Mouse (Mus musculus) midbrain, embryonic 10.5 days (tissue): ENCODE measurements around the gene 6030408B16Rik. TPM values are rescaled to one million over a fixed set of nuclear protein-coding genes. Genes with fewer than 3 reads are reported as not detected.
A peak's percentile ranks its signal among the peaks of the same experiment; 100 is the strongest.

Source experiments
- DNase-seq: peaks from one replicate; pipeline ENCODE4 v3.0.0-alpha.2; 2017; ENCODE audit warnings: low spot score
- H3K27ac ChIP-seq: fragments of 300-500 bp; sonication (generic); replicated peaks from 2 replicates; pipeline ENCODE4 v1.5.1; 2016; ENCODE audit warnings: mild to moderate bottlenecking
- H3K27me3 ChIP-seq: fragments of 300-500 bp; sonication (generic); 2 replicates; pipeline ENCODE4 v1.6.1; 2016; ENCODE audit warnings: low read depth, mild to moderate bottlenecking; ENCODE audit not compliant: poor library complexity, severe bottlenecking
- H3K36me3 ChIP-seq: fragments of 300-500 bp; sonication (generic); 2 replicates; pipeline ENCODE4 v1.6.1; 2016; ENCODE audit warnings: mild to moderate bottlenecking, moderate library complexity
- H3K4me1 ChIP-seq: fragments of 300-500 bp; sonication (generic); 2 replicates; pipeline ENCODE4 v1.6.1; 2016
- H3K4me3 ChIP-seq: fragments of 300-500 bp; sonication (generic); 2 replicates; pipeline ENCODE4 v1.5.1; 2016; ENCODE audit warnings: mild to moderate bottlenecking, moderate library complexity
- H3K9me3 ChIP-seq: fragments of 300-500 bp; sonication (generic); replicated peaks from 2 replicates; pipeline ENCODE4 v1.6.1; 2016; ENCODE audit warnings: mild to moderate bottlenecking
- WGBS: fragments of 180-500 bp; shearing (Covaris S2); methylation state at CpG from one replicate; pipeline ENCODE4 v1.1.7; 2016; 5-methylcytosine and 5-hydroxymethylcytosine counted together
- polyA plus RNA-seq: library from polyadenylated mRNA; unstranded; fragments of >200 nt; fragmentation: Nextera tagmentation; extraction: Ambion mirVana; gene quantifications from 2 replicates; pipeline ENCODE4 v1.2.1, GENCODE M21; 2016

6030408B16Rik gene
- polyA plus RNA-seq, 1 experiment from 2014 or later, result 0.06 TPM

- H3K27ac ChIP-seq, result no peak overlapping the region
- no peaks in the 10 kb centered on the region for H3K27me3 ChIP-seq
- H3K4me1 ChIP-seq, result peaks cover 12% of the 10 kb centered on the region
- DNase-seq, result no peak
- 58% methylated on average over 5 of the region's 5 CpGs for WGBS
- H3K9me3 ChIP-seq, result no peaks in the 10 kb centered on the region
- no peaks in the 10 kb centered on the region for H3K36me3 ChIP-seq
- H3K4me3 ChIP-seq, result no peak overlapping the region
These were observed 16.5 kb downstream of the 6030408B16Rik start for GRCm38 (mm10) chr15:101309493-101309892.

- Histone ChIP-seq H3K27ac (no peak overlapping the region), H3K9me3 (no peaks in the 10 kb centered on the region), H3K27me3 (no peaks in the 10 kb centered on the region), H3K4me3 (no peak overlapping the region), H3K4me1 (peaks cover 20% of the 10 kb centered on the region), H3K36me3 (no peaks in the 10 kb centered on the region)
- no peak for DNase-seq
- WGBS, result 74% methylated on average over 13 of the region's 15 CpGs
These were observed 18.2 kb downstream of the 6030408B16Rik start for GRCm38 (mm10) chr15:101311087-101311770.

GRCm38 (mm10) chr15:101312006-101312405 lies 19.0 kb downstream of the 6030408B16Rik start:
- 90% methylated on average over 6 of the region's 6 CpGs for WGBS
- Histone ChIP-seq H3K9me3 (no peaks in the 10 kb centered on the region), H3K4me1 (peaks cover 24% of the 10 kb centered on the region), H3K27me3 (0 out of 2 replicates have a peak, but pooled peaks cover 6% of the 10 kb centered on the region), H3K36me3 (no peaks in the 10 kb centered on the region), H3K4me3 (no peak overlapping the region), H3K27ac (no peak overlapping the region)
- DNase-seq, result no peak

DNA sequence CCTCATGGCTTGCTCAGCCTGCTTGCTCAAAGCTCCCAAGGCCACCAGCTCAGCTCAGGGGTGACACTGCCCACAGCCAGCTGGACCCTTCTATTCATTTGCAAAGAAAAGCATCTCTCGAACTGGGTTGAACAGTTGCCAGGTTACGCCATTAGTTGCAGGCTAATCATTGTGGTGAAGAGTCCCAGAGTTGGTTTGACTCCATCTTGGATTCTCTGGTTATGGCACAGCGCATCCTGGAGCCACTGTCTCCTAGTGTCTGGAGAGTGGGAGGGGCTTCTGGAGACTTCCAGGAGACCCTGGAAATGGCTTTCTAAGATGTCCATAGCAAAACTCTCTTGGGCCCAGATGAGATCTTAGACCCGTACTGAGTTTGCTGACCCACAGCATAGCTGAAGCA lies 22.4 kb downstream of the 6030408B16Rik start:
- Histone ChIP-seq H3K4me1 (peaks cover 15% of the 10 kb centered on the region), H3K27me3 (0 out of 2 replicates have a peak, but pooled peaks cover 12% of the 10 kb centered on the region), H3K36me3 (no peaks in the 10 kb centered on the region), H3K9me3 (no peaks in the 10 kb centered on the region), H3K27ac (no peak overlapping the region), H3K4me3 (no peak overlapping the region)
- DNase-seq, result no peak
- WGBS, result 90% methylated on average over 4 of the region's 4 CpGs

GRCm38 (mm10) chr15:101315832-101316231 lies 22.8 kb downstream of the 6030408B16Rik start:
- 5% methylated on average over 11 of the region's 11 CpGs for WGBS
- no peaks in the 10 kb centered on the region for H3K9me3 ChIP-seq
- peak; percentile 87 for DNase-seq
- 0 out of 2 replicates have a peak, but pooled peaks cover 12% of the 10 kb centered on the region for H3K27me3 ChIP-seq
- H3K27ac ChIP-seq, result peak overlapping the region; percentile 47; the same call in 1 of the 2 replicates
- H3K4me1 ChIP-seq, result peaks cover 15% of the 10 kb centered on the region
- no peaks in the 10 kb centered on the region for H3K36me3 ChIP-seq
- peak overlapping the region; percentile 20; the same call in 1 of the 2 replicates for H3K4me3 ChIP-seq

- H3K27ac ChIP-seq, result peak overlapping the region; percentile 47; the same call in 1 of the 2 replicates
- no peak for DNase-seq
- no peaks in the 10 kb centered on the region for H3K9me3 ChIP-seq
- H3K4me3 ChIP-seq, result peak overlapping the region; percentile 20; the same call in 1 of the 2 replicates
- no peaks in the 10 kb centered on the region for H3K36me3 ChIP-seq
- peaks cover 15% of the 10 kb centered on the region for H3K4me1 ChIP-seq
- H3K27me3 ChIP-seq, result 0 out of 2 replicates have a peak, but pooled peaks cover 12% of the 10 kb centered on the region
- 80% methylated on average over 13 of the region's 13 CpGs for WGBS
These were observed 23.4 kb downstream of the 6030408B16Rik start for GRCm38 (mm10) chr15:101316279-101316912.

GRCm38 (mm10) chr15:101316913-101317813 lies 24.2 kb downstream of the 6030408B16Rik start:
- Histone ChIP-seq H3K9me3 (no peaks in the 10 kb centered on the region), H3K4me3 (no peak overlapping the region), H3K27me3 (0 out of 2 replicates have a peak, but pooled peaks cover 12% of the 10 kb centered on the region), H3K36me3 (no peaks in the 10 kb centered on the region), H3K27ac (no peak overlapping the region), H3K4me1 (peaks cover 15% of the 10 kb centered on the region)
- WGBS, result 85% methylated on average over 18 of the region's 18 CpGs
- DNase-seq, result no peak

DNA sequence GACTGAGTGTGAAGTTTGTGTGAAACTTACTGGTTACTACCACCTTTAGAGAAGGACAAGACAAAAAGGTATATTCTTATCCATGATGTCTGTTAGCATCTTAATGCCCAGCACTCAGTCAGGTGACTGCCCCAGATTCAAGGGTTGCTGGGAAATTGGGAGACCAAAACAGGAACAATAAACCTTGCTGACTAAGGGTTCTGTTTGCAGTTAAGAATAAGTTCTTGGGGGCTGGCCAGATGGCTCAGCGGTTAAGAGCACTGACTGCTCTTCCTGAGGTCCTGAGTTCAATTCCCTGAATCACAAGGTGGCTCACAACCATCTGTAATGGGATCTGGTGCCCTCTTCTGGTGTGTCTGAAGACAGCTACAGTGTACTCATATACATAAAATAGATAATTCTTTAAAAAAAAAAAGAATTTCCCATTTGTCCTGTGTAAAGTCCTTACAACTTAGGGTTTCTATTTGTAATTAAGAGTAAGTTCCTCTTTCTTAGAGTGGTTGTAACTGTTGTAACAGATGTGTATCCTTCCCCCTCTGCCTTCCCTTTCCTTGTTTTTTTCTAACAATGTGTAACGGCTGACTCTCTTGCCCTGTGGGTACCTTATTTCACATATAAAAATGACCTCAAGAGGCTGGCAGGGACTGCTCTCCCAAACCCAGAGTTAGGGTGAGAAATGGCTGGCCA lies 24.9 kb downstream of the 6030408B16Rik start:
- H3K4me3 ChIP-seq, result no peak overlapping the region
- no peaks in the 10 kb centered on the region for H3K36me3 ChIP-seq
- 93% methylated on average over 2 of the region's 2 CpGs for WGBS
- DNase-seq, result no peak
- 0 out of 2 replicates have a peak, but pooled peaks cover 12% of the 10 kb centered on the region for H3K27me3 ChIP-seq
- no peak overlapping the region for H3K27ac ChIP-seq
- peaks cover 15% of the 10 kb centered on the region for H3K4me1 ChIP-seq
- no peaks in the 10 kb centered on the region for H3K9me3 ChIP-seq

- DNase-seq, result no peak
- H3K36me3 ChIP-seq, result no peaks in the 10 kb centered on the region
- H3K27ac ChIP-seq, result no peak overlapping the region
- peaks cover 15% of the 10 kb centered on the region for H3K4me1 ChIP-seq
- no peaks in the 10 kb centered on the region for H3K9me3 ChIP-seq
- 0 out of 2 replicates have a peak, but pooled peaks cover 12% of the 10 kb centered on the region for H3K27me3 ChIP-seq
- 86% methylated on average over 14 of the region's 14 CpGs for WGBS
- H3K4me3 ChIP-seq, result no peak overlapping the region
These were observed 26.1 kb downstream of the 6030408B16Rik start for GRCm38 (mm10) chr15:101318889-101319765.

DNA sequence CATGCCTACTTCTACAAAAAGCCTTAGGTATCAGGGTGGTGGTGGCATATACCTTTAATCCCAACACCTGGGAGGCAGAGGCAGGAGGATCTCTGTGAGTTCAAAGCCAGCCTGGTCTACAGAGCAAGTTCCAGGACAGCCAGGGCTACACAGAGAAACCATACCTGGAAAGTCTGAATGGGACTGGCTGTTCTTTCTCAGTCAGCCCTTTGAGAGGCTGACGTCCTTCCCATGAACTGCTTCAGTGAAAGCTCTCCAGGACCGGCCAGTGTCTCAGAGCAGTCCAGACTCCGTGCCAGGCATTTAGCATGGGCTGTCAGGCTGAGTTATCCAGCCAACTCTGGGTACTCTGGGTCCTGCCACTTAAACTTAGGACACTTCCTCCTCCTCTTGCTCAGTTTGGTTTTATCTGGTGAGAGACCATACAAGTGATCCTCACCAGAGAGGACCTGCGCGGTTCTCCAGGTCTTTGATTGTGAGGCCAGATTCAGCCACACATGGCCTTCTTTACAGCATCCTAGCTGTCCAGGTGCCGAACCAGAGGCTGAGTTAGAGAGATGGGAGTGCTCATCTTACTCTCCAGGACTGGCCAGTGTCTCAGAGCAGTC lies 27.1 kb downstream of the 6030408B16Rik start:
- Histone ChIP-seq H3K4me1 (peaks cover 15% of the 10 kb centered on the region), H3K27ac (no peak overlapping the region), H3K36me3 (no peaks in the 10 kb centered on the region), H3K4me3 (no peak overlapping the region), H3K27me3 (0 out of 2 replicates have a peak, but pooled peaks cover 12% of the 10 kb centered on the region), H3K9me3 (no peaks in the 10 kb centered on the region)
- DNase-seq, result no peak
- 92% methylated on average over 6 of the region's 6 CpGs for WGBS

DNA sequence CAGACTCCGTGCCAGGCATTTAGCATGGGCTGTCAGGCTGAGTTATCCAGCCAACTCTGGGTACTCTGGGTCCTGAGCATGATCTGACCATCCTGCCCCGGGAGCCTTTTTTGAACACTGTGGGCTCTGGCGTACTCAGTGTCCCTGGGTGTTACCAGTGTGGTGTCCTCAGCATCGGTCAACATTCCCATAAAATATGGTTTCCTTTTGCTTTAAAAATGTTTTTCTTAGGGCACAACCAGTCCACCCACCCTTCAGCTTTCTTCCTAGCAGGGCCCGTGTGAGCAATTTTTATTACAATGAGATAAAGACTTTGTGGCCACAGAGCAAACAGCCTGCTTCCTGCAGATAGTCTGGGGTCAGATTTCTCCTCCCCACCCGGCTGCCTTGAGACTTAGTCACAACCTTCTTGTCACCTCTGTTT lies 27.6 kb downstream of the 6030408B16Rik start:
- 70% methylated on average over 6 of the region's 6 CpGs for WGBS
- 0 out of 2 replicates have a peak, but pooled peaks cover 12% of the 10 kb centered on the region for H3K27me3 ChIP-seq

More for the DNA sequence above, 27.6 kb downstream of the 6030408B16Rik start:
- H3K4me3 ChIP-seq, result no peak overlapping the region
- no peaks in the 10 kb centered on the region for H3K9me3 ChIP-seq
- H3K36me3 ChIP-seq, result no peaks in the 10 kb centered on the region
- H3K27ac ChIP-seq, result no peak overlapping the region
- peaks cover 13% of the 10 kb centered on the region for H3K4me1 ChIP-seq
- no peak for DNase-seq
